Mouse (Mus musculus) G1E-ER4 (cell line): ENCODE results near the gene Mrps27. TPM values are rescaled to one million over a fixed set of nuclear protein-coding genes. Genes with fewer than 3 reads are reported as not detected.

ENCODE experiments used
- GATA1 ChIP-seq: IDR thresholded peaks from one replicate; pipeline ENCODE4 v1.8.0; 2012; ENCODE audit warnings: low read length, inconsistent platforms
- polyA plus RNA-seq: library from polyadenylated mRNA; stranded (reverse); fragments of >175 nt; gene quantifications from 2 replicates; pipeline ENCODE4 v1.2.3, GENCODE M21; 2012

Mrps27 gene
- 17.2 and 22.4 TPM in 2 replicates for polyA plus RNA-seq

DNA sequence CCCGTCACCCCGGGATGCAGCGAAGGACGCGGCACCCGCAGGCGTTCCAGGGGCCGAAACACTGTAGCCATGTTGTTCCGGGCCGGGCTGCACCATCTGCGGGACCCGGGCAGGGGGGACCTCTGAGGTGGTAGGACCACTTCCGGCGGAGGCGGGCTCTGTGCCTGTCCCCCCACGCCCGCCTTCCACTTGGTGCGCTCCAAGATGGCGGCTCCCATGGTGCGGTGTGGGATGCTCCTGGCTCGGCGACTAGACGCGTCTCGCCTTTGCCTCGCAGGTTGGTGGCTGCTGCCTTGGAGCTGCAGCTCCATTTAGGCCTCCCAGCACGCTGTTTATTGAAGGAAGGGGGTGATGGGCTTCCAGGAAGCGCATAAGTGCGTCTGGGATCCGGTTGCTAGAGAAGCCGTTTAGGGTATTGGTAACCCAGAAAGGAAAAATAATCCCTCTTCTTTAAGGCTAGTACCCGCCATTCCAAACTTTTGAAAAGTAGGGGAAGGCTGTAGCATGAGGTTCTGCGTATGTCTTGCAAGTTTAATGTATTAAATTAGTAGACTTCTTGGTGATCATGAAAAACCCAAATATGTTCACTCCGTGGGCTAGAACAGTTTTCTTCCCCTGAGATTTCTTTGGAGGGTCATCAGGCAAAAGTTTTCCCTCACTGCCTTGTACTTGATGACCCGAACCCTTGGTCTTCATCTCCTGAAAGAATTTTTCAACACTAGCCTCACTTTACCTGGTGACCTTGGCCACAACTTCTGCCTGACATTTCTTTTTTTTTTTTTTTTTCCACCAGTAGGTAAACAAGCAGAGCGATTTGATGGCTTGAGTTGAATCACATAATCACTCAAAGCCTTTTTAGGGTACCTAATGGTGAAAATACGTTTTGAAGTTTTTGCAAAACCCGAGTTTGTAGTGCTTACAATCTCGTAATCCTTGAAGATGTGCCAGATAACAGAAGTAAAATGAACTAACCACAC is at the start of gene Mrps27, which contains the start of gene Ptcd2:
Mrps27 (plus strand) TSS at position 188 of the 977 bp plus-strand sequence.
Ptcd2 (minus strand) TSS at position 107 of the 977 bp plus-strand sequence.
- TF ChIP-seq GATA1, result no peak

GRCm38 (mm10) chr13:99299921-99300320 is 44.7 kb upstream of the Mrps27 start:
- TF ChIP-seq GATA1, result no peak

- TF ChIP-seq GATA1, result no peak
These were observed 40.7 kb upstream of the Mrps27 start for GRCm38 (mm10) chr13:99303846-99304245.

- TF ChIP-seq GATA1, result no peak
These were observed 40.2 kb upstream of the Mrps27 start for GRCm38 (mm10) chr13:99304365-99304764.

- TF ChIP-seq GATA1, result no peak
These were observed 39.4 kb upstream of the Mrps27 start for GRCm38 (mm10) chr13:99305186-99305585.

DNA sequence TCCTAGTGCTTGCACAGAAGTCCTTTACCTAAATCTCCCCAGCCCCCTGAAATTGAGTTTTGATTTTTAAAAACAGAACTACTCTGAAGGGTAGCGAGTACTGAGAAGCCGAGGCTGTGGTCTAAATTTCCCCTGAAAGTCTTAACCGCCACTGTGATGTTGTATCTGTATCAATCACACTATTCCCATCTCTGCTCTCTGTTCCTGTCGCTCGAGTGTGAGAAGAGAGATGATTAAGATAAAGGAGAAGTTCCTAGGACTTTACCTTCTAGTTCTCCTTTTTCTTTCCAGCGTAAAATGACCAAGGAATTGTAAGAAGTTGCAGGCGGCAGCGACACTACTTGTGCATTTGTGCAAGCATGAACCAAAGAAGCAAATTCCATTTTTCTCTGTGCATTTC is 38.4 kb upstream of the Mrps27 start:
- TF ChIP-seq GATA1, result no peak

DNA sequence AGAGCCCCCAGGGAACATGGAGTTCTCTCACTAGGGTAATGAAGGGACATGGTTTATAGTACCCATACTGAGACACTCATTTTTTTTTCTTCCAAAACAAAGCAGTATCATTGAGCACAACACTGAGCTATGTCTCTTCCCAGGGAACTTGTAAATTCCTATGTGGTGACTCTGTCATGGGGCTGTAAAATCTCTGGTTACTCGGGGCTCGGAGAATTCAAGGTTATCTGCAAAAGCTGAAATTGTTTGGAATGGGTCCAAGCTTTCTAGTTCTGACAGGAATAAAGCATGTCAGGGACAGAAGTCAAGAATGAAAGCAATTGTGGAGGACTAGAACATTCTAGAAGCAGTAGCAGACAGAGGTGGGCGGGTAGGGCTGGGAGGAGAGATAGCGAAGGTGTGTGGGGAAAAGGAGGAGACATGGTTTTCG is 36.6 kb upstream of the Mrps27 start:
- no peak for TF ChIP-seq GATA1

DNA sequence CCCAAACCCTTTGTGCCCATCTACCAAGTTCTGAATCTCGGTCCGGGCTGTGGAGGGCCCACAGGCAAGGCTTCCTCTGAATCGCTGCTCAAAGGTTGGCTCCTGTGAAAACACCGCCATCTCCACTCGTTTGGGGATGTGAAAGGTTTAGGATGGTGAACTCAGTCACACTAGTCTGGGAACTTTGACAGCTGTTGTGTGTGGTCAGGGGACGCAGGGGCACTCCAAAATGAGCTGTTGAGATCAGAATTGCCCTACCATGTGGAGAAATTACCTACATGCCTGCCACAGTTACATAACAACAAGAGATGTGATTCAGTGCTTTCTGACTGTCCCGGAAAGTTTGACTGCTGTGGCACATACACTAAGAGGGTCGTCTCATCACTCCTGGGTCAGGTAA is 36.2 kb upstream of the Mrps27 start:
- no peak for TF ChIP-seq GATA1

DNA sequence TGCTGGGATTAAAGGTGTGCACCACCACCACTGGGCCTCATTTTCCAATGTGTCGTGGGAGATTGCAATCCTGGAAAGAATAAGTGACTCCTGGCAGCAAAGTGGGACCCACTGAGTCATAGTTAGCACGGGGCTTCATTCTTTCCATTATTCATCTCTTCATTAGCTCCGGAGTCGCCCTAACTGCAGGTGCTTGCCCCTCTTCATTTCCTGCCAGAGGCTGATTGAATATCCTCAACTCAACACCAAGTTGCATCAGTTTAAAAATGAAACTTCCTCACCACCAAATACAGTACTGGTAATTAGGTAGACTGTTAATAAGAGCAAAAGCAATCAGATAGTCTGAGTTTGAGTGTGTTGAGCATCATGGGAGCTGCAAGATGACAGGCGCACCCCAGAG is 30.5 kb upstream of the Mrps27 start:
- TF ChIP-seq GATA1, result no peak

DNA sequence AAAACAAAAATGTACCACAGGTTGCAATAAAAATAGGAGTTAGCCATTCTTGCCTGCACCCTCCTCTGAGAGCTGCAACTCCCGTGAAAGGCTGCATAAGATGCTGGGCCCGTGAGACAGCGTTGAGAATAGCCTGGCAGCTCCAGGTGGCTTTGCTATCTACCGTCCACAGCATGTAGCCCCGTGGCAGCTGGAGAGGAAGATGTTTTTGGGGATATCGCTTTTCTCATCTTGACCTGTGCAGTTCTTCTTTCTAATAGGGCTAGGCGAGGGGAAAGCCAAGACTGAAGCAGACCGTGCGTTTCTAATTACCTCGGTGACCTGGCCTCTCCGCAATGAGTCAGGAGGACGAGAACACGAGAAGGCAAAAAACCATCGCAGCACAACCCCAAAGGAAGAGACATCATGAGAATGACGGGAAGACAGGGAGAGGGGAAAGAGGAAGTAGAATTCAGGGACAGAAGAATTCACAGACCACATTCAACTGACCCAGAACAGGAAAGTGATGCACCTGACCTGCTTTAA is 29.9 kb upstream of the Mrps27 start:
- TF ChIP-seq GATA1, result no peak

DNA sequence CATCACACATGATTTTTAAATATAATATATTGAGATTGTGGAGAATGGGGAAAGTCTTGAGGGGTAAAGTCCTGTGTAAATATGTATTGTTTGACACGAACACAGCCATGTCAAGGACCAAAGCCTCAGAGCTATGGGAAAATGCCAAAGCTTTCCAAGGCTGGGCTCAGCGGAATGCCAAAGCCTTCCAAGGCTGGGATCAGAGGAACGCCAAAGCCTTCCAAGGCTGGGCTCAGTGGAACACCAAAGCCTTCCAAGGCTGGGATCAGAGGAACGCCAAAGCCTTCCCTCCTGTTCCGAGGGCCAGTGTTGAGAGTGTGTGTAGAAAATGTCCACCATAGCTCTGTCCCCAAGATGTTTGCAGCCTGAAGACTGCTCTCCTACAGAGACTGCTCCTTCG is 28.2 kb upstream of the Mrps27 start:
- TF ChIP-seq GATA1, result no peak

DNA sequence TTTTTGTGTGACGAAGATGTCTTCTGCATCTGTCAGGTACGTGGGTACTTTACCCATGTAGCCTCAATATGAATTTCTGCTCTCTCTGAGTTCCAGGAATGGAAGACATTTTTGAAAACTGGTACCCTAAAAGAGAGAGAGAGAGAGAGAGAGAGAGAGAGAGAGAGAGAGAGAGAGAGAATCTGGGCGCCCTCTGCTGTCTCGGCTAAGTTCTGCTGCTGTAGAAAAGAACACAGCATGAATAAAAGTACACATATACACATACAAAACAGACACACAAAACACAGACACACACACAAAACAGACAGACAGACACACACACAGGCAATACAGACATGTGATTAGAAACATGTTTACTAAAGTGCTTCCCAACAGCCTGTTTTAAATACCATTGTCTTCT is 27.5 kb upstream of the Mrps27 start:
- no peak for TF ChIP-seq GATA1

GRCm38 (mm10) chr13:99320453-99320852 is 24.1 kb upstream of the Mrps27 start:
- TF ChIP-seq GATA1, result no peak

DNA sequence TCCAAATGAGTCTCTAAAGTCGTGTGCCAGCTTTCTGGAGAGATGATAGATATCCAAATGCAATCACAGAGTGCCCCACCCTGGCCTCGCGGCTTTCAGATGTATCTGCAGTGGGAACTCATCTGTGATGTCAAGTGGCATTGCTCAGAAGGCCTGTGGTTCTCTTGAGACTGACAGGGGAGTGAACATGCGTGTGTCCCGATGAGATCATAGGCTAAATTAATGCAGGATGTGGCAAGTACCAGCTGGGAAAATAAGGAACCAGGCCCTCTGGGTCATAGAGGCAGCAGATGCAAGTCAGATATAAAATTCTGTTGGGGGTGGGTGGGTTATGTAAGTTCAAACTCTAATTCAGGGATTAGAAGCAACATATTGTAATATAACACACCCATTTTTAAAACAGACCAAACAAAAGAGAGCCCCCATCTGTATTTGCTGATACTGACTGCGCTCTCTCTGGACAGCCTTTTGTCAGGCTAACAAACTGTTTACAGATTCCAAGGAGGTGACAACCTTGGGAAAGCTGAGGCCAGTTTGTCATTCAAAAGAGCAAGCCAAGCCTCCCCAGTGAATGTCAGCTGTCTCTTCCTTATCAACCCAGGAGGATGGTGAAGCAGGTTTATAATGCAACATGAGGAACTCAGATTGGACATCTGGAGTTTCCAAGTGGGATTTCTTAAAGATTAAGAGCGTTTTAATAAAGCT is 20.8 kb upstream of the Mrps27 start:
- no peak for TF ChIP-seq GATA1

DNA sequence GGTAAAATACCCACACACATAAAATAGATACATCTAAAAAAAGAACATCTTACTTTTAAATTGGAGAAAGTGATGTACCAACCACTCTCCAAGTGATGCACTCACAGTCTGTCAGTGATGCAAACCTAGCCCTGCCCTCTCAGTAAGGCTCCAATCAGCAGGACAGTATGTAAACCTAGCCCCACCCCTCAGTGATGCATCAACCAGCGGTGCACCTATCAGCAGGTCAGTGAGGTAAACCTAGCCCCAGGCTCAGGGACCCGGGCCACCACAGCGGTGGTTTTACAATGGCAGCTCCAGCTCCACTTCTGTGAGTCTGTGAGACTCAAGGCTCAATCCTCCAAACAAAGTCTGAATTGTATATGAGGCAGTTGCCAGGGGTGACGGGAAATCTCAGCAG is 13.3 kb upstream of the Mrps27 start:
- TF ChIP-seq GATA1, result no peak

DNA sequence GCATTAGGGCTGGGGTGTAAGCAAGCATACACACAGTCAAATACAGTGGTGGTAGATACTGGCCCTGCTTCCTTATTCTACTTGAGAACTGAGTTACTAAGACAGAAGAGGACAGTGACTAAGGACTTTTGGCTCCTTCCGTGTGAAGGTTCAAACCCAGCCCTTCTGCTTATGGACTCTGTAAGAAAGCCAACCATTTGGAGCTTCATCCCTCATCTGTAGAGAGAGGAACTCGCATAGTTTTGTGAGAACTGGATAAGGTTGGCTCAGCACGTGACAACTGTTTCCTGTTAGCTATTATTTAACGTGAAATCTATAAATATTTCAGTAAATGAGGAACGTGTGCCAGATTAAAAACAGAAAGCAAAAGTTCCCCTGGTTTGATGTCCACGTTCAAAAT is 7.1 kb upstream of the Mrps27 start:
- no peak for TF ChIP-seq GATA1

- no peak for TF ChIP-seq GATA1
These were observed 3.1 kb upstream of the Mrps27 start for GRCm38 (mm10) chr13:99341504-99341903.
